Mouse (Mus musculus) brain, adult 10 weeks (tissue): Measurements from ENCODE around the gene Flvcr1. TPM values are rescaled to one million over a fixed set of nuclear protein-coding genes. Genes with fewer than 3 reads are reported as not detected.

Source experiments
- polyA plus RNA-seq: library from polyadenylated mRNA; stranded (reverse); fragments of 350-450 nt; fragmentation: Illumina TruSeq; extraction: RNeasy Lipid Tissue Mini Kit (QIAGEN cat#74804); gene quantifications from one replicate; pipeline ENCODE4 v1.2.3, GENCODE M21; 2015; ENCODE audit warnings: low read depth, low replicate concordance

The Flvcr1 gene
- 12.0 TPM for polyA plus RNA-seq

DNA sequence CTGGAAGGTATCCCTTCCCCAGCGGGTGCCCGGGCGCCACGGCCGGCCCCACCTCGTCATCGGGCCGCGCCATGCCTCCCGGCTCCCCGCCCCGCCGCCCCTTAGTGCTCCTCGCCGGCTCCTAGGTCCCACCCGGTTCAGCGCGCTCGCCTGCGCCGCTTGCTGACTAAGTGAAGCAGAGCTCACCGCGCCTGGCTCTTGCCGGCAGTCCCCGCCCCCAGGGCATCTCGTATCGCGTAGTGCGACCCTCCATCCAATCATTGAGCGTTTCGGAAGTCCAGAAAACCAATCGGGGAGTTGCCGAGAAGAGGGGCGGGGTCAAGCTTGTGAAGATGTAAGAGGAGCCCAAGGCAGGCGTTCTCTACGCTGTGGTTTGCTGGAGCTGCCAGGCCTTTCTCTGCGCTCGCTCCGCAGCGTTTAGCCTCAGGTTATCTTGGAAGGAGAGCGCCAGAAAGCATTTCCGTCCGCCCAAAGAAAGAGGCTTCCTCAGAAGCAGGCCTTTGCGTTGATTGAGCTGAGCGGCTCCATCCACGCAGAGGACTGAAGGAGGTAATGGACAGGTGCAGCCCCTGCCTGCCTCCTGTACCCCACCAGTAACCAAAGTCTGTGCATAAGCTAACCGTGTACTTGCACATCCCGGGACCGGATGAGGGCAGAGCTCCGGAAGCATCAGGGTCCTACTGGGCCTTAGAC, at the start of gene Flvcr1:
TSS of gene Flvcr1 (minus strand) at position 138 of the 693 bp plus-strand sequence.

GRCm38 (mm10) chr1:191062781-191063485, 37.0 kb upstream of the Flvcr1 start, which contains the start of the genes Tatdn3 and Nsl1:
Gene Tatdn3, minus strand, starts transcription at chr1:191062932.
Gene Nsl1, plus strand, starts transcription at chr1:191063012.

DNA sequence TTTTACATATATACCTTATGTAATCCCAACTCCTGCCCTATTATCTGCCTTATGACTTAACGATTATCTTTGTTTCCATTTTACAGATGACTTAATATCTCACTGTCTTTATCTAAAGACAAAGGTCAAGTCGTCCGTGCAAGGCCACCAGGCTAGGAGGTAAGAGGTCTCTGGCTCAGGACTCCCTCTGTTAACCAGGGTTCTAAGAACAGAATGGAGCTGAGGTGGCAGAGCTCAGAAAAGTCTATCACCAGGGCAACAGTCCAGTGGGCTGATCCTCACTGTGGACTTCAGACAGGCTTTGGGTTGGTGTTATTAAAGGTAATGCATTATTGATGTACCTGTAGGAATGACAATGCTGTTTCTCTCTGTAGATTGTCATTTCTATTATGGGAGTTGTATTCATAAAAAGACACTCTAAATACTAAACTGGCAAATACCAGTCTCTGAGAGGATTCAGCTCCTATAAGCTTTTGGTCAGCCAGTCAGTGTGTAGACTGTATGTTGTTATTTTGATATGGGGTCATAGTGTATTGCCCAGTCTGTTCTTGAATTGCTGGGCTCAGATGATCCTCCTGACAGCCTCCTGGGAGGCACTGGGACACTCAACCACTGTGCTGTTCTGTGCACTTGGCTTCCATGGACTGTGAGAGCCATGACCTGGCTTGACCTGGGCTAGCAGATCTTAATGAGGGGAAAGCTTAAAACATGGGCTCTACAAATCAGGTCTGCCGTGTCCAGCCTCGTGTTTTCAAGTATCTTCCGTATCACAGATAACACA, 10.8 kb upstream of the Flvcr1 start, which contains the start of gene Spata45:
TSS of gene Spata45 (plus strand) at position 86 of the 781 bp plus-strand sequence.

GRCm38 (mm10) chr1:190979100-190979563, 46.8 kb downstream of the Flvcr1 start, which contains the start of gene Vash2:
Gene Vash2, minus strand, starts transcription at chr1:190979296.

Other genes with a start within 250 kb of the Flvcr1 start
- 31.4 TPM for gene Rps6kc1, start 114.4 kb downstream of the Flvcr1 start, polyA plus RNA-seq
- 45.7 TPM for gene Angel2, start 101.0 kb downstream of the Flvcr1 start, polyA plus RNA-seq
- 2.4 TPM for gene Vash2, start 46.9 kb downstream of the Flvcr1 start, polyA plus RNA-seq
- not detected for gene Spata45, start 10.5 kb upstream of the Flvcr1 start, polyA plus RNA-seq
- 40.3 TPM for gene Tatdn3, start 36.8 kb upstream of the Flvcr1 start, polyA plus RNA-seq
- 1.3 TPM for gene Nsl1, start 36.9 kb upstream of the Flvcr1 start, polyA plus RNA-seq
- 2.5 TPM for gene Batf3, start 71.7 kb upstream of the Flvcr1 start, polyA plus RNA-seq
- gene Fam71a, start 138.7 kb upstream of the Flvcr1 start, polyA plus RNA-seq = not detected
- 2.0 TPM for gene Atf3, start 191.9 kb upstream of the Flvcr1 start, polyA plus RNA-seq